Mouse (Mus musculus): ENCODE data around the gene Gm21800.
"Not testable (repeated sequence)": the region's sequence is repeated elsewhere in the genome, so short reads cannot be mapped to it uniquely, and the experiment has no call there.

Gene Gm21800

DNA sequence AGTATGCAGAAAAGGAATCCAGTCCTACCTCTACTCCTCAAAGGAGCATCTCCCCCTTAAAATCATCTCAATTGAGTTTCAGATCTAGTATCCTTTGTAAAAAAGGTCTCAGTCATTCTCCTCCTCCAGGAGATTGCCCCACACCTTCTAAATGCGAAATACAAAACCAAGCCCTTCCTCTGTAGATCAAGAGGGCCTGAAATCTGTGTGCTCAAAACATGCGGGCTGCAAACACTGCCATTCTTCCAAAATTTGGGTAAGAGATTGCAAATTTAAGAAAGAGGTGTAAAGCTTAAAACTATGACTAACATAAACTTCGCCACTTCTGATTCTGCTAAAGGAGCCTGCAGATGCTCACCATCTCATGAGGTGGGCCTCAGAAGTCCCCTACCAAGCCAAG lies at the start of gene Gm21800:
TSS of gene Gm21800 (plus strand) at position 301 of the 400 bp plus-strand sequence.
- DNase-seq (ENCODE audit: extremely low spot score, low spot score): not testable (repeated sequence)
